Mouse (Mus musculus) forebrain, postnatal 0 days (tissue): ENCODE data around the gene Gsdmc4. TPM values are rescaled to one million over a fixed set of nuclear protein-coding genes. Genes with fewer than 3 reads are reported as not detected.
A peak's percentile ranks its signal among the peaks of the same experiment; 100 is the strongest.
"Not testable (repeated sequence)": the region's sequence is repeated elsewhere in the genome, so short reads cannot be mapped to it uniquely, and the experiment has no call there.

ENCODE experiments used
- ATAC-seq: fragments of 200-750 bp; cut with Nextera tagmentation; 2 replicates; pipeline ENCODE4 v1.8.0; 2017; ENCODE audit warnings: mild to moderate bottlenecking, moderate library complexity
- DNase-seq: peaks from one replicate; pipeline ENCODE4 v3.0.0-alpha.2; 2015
- H3K27ac ChIP-seq: fragments of 300-500 bp; sonication (generic); 2 replicates; pipeline ENCODE4 v1.5.1; 2014; ENCODE audit warnings: low read depth, mild to moderate bottlenecking, antibody characterized with exemption, low read length, moderate library complexity, mixed read lengths
- H3K27me3 ChIP-seq: fragments of 300-500 bp; sonication (generic); 2 replicates; pipeline ENCODE4 v1.6.1; 2014; ENCODE audit warnings: mild to moderate bottlenecking, low read length, mixed read lengths; ENCODE audit not compliant: insufficient read depth
- H3K36me3 ChIP-seq: fragments of 300-500 bp; sonication (generic); 2 replicates; pipeline ENCODE4 v1.6.1; 2014; ENCODE audit warnings: mild to moderate bottlenecking, moderate library complexity; ENCODE audit not compliant: insufficient read depth
- H3K4me1 ChIP-seq: fragments of 300-500 bp; sonication (generic); 2 replicates; pipeline ENCODE4 v1.6.1; 2014; ENCODE audit warnings: antibody characterized with exemption; ENCODE audit not compliant: insufficient read depth
- H3K4me2 ChIP-seq: fragments of 300-500 bp; sonication (generic); 2 replicates; pipeline ENCODE4 v1.6.1; 2014; ENCODE audit warnings: low read depth, mild to moderate bottlenecking, moderate library complexity
- H3K4me3 ChIP-seq: fragments of 300-500 bp; sonication (generic); 2 replicates; pipeline ENCODE4 v1.5.1; 2014; ENCODE audit warnings: low read depth, low read length, mixed read lengths
- H3K9ac ChIP-seq: fragments of 300-500 bp; sonication (generic); 2 replicates; pipeline ENCODE4 v1.6.1; 2014; ENCODE audit warnings: mild to moderate bottlenecking
- H3K9me3 ChIP-seq: fragments of 300-500 bp; sonication (generic); 2 replicates; pipeline ENCODE4 v1.6.1; 2016; ENCODE audit warnings: low read length
- CTCF ChIP-seq: sonication (generic); IDR thresholded peaks from 2 replicates; pipeline ENCODE4 v1.5.1; 2016; ENCODE audit warnings: antibody characterized with exemption, control low read depth, low read depth
- WGBS: fragments of 180-500 bp; shearing (Covaris S2); extraction: QIAGEN DNeasy Blood & Tissue Kit; methylation state at CpG from one replicate; pipeline ENCODE4 v1.1.7; 2014; 5-methylcytosine and 5-hydroxymethylcytosine counted together
- polyA plus RNA-seq: library from polyadenylated mRNA; unstranded; fragments of >200 nt; fragmentation: Nextera tagmentation; extraction: Ambion mirVana; gene quantifications from 2 replicates; pipeline ENCODE4 v1.2.1, GENCODE M21; 2015
- total RNA-seq: library from RNA; depleted of rRNA; stranded (reverse); fragments of >200 nt; gene quantifications from 2 replicates; pipeline ENCODE4 v1.2.3, GENCODE M21; 2014; rRNA removed

Gene Gsdmc4
- total RNA-seq, result 0.15 TPM in 1 of 2 replicates, not detected in the other
- 0.10 TPM in 1 of 2 replicates, not detected in the other for polyA plus RNA-seq

DNA sequence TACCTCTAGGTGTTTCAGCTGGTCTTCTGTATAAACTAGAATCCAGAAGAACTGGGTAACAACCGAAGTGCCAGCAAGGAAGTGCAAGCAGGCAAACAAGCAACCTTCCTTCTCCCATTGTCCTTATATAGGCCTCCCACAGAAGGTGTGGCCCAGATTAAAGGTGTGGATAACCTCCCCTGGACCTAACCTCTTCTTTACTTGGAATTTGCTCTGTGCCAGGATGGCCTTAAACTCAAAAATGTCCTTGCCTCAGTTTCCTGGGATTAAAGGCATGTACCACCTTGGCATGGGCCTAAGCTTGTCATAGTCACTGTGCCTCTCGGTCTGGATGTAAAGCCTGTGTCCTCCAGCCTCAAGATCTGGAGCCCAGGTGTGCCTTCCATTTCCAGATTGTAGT is at the start of gene Gsdmc4:
TSS of gene Gsdmc4 (minus strand) at position 101 of the 400 bp plus-strand sequence.
- H3K27ac ChIP-seq, H3K4me1 ChIP-seq, H3K4me3 ChIP-seq, H3K9me3 ChIP-seq, H3K36me3 ChIP-seq, H3K27me3 ChIP-seq, H3K9ac ChIP-seq, DNase-seq, H3K4me2 ChIP-seq, ATAC-seq: not testable (repeated sequence)
- whole genome bisulfite sequencing, result 90% methylated on average over 2 of the region's 2 CpGs

DNA sequence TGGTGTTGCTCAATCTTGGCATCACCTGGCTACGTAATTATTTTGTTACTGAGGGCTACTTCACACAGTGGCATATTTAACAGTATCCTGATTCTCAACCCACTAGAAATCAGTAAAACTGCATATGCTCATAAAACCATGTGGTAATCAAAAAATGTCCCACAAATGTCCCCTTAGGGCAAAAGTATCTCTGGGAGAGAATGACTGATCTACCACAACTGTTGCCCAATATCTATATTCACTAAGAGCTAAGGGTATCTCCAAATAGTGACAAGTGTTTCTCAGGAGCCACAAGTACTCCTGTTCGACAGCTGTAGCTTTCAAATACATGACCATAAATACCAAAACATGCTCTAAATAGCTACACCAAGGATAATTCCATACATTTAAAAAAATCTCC is 48.4 kb upstream of the Gsdmc4 start:
- Histone ChIP-seq H3K9ac (no peak overlapping the region), H3K4me2 (no peak overlapping the region), H3K4me3 (no peak overlapping the region), H3K27me3 (no peaks in the 10 kb centered on the region), H3K9me3 (no peaks in the 10 kb centered on the region), H3K36me3 (no peaks in the 10 kb centered on the region), H3K4me1 (no peaks in the 10 kb centered on the region), H3K27ac (no peak overlapping the region)
- WGBS, result 96% methylated on average over 2 of the region's 2 CpGs
- TF ChIP-seq CTCF, result no peak
- no peak for ATAC-seq
- no peak for DNase-seq

DNA sequence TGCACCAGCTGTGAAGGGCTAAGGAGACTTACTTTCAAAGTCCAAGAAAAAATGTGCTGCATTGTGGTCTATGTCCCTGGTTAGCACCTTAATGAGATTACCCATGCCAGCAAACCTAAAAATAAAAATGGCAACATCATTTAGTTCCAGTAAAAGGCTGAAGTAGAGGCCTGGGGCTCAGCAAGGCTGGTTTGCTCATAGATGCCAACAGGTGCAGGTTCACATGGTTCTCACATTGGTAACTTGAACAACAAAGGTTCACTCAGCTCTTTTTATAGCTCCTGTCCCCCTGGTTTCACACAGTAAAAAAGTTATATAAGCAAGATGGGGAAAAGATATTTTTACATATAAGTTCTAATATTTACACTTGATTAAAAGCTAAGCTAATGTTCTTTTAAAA is 45.5 kb upstream of the Gsdmc4 start:
- Histone ChIP-seq H3K27me3 (no peaks in the 10 kb centered on the region), H3K9ac (no peak overlapping the region), H3K4me2 (no peak overlapping the region), H3K4me3 (no peak overlapping the region), H3K9me3 (no peaks in the 10 kb centered on the region), H3K36me3 (no peaks in the 10 kb centered on the region), H3K27ac (no peak overlapping the region), H3K4me1 (no peaks in the 10 kb centered on the region)
- ATAC-seq (no peak), DNase-seq (no peak)
- TF ChIP-seq CTCF, result no peak

DNA sequence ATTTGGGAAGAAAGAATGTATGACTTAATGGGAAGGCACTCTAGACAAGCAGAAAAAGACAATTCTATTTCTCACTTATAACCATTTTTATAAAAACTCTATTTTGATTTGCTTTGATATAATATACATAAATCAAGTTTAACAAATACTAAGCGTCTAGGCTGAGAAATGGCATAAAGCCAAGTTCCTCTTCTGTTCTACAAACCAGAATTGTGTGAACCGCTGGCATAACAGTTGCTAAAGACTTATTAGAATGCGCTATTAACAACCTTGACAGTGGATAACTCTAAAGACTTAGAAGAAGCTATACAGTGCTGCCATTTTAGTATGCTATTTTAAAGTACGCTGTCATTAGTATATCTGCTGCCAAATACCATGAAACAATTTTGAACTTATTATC is 41.2 kb upstream of the Gsdmc4 start:
- 49% methylated on average over 4 of the region's 4 CpGs for WGBS
- no peaks in the 10 kb centered on the region for H3K9me3 ChIP-seq
- H3K4me3 ChIP-seq, result no peak overlapping the region
- H3K36me3 ChIP-seq, result 0 out of 2 replicates have a peak, but pooled peaks cover 5% of the 10 kb centered on the region
- peak; percentile 4 for DNase-seq
- H3K4me1 ChIP-seq, result no peaks in the 10 kb centered on the region
- no peak overlapping the region for H3K4me2 ChIP-seq
- TF ChIP-seq CTCF, result no peak
- no peak overlapping the region for H3K9ac ChIP-seq
- H3K27ac ChIP-seq, result no peak overlapping the region
- no peak for ATAC-seq
- H3K27me3 ChIP-seq, result no peaks in the 10 kb centered on the region

DNA sequence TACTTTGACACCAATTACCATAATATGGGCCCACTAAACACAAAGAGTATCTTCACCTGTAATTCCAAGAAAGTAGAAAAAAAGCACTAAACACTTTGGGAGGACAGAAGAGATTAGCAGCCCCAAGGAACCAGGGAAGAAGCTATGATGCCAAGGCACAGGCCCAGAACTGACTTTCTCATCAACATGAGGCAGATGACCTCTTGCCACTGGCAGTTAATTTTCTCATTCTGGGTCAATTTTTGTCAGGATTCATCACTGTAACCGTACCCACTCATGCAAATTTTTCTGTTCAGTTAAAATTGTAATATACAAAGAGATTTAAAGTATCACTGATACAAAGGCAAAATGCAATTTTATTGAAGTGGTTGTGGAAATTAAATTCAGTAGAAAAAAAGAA is 29.1 kb upstream of the Gsdmc4 start:
- TF ChIP-seq CTCF, result no peak
- no peak for DNase-seq
- Histone ChIP-seq H3K9me3 (no peaks in the 10 kb centered on the region), H3K4me2 (no peak overlapping the region), H3K9ac (no peak overlapping the region), H3K4me1 (no peaks in the 10 kb centered on the region), H3K4me3 (no peak overlapping the region), H3K27ac (no peak overlapping the region), H3K27me3 (no peaks in the 10 kb centered on the region), H3K36me3 (peaks cover 18% of the 10 kb centered on the region)
- no peak for ATAC-seq
- WGBS, result 92% methylated on average over 1 of the region's 1 CpGs

DNA sequence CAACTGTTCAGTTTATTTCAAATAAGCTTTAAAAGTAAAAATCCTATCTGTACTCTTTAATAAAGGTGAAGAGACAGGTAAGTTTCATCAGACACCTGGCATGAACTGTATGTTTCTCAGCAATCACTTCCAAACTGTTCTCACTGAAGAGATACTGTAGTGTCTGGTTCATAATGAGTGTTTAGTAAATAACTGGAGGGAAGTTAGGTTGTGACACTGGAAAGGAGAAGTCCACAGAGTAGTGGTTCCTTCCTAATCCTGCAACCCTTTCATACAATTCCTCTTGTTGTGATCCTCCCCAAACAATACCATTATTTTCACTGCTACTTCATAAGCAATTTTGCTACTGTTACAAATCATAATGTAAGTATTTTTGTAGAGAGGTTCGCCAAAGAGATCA is 20.6 kb upstream of the Gsdmc4 start:
- H3K36me3 ChIP-seq, result peaks cover 26% of the 10 kb centered on the region
- ATAC-seq, result no peak

GRCm38 (mm10) chr15:63931404-63931803 is 19.3 kb upstream of the Gsdmc4 start:
- DNase-seq, result no peak

More for the DNA sequence above, 20.6 kb upstream of the Gsdmc4 start:
- Histone ChIP-seq H3K27ac (no peak overlapping the region), H3K27me3 (no peaks in the 10 kb centered on the region), H3K4me1 (no peaks in the 10 kb centered on the region), H3K4me3 (no peak overlapping the region), H3K9me3 (no peaks in the 10 kb centered on the region), H3K9ac (no peak overlapping the region), H3K4me2 (no peak overlapping the region)
- WGBS, result 98% methylated on average over 1 of the region's 1 CpGs
- no peak for DNase-seq
- no peak for TF ChIP-seq CTCF

More at GRCm38 (mm10) chr15:63931404-63931803, 19.3 kb upstream of the Gsdmc4 start:
- no peak for ATAC-seq
- Histone ChIP-seq H3K9me3 (no peaks in the 10 kb centered on the region), H3K4me1 (no peaks in the 10 kb centered on the region), H3K27ac (no peak overlapping the region), H3K36me3 (peaks cover 22% of the 10 kb centered on the region), H3K27me3 (no peaks in the 10 kb centered on the region), H3K9ac (no peak overlapping the region), H3K4me2 (no peak overlapping the region), H3K4me3 (no peak overlapping the region)
- TF ChIP-seq CTCF, result no peak
- WGBS, result 96% methylated on average over 1 of the region's 1 CpGs
